Mouse (Mus musculus): ENCODE results near the gene Gm17093. TPM values are rescaled to one million over a fixed set of nuclear protein-coding genes. Genes with fewer than 3 reads are reported as not detected.
"Not testable (repeated sequence)": the region's sequence is repeated elsewhere in the genome, so short reads cannot be mapped to it uniquely, and the experiment has no call there.

Gm17093 gene
- not detected in 2 replicates for polyA plus RNA-seq (2012; rRNA removed)

DNA sequence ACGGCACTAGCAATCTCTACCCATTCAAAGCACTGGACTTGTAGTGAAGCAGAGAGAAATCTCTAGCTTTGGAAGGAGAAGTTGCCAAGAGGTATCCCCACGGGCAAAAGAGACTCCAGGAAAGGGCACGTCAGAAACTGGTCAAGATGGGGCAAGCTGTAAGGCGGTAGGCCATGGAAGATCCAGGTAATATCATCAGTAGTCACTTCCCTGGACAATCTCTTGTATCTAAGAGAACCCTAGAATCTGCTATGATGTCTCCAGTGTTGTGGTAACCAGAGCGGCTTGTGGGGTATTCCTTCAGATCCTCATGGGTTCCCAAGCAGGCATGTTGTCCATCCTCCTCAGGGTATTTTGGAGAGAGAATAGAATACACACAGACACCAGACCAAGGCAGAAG is at the start of gene Gm17093:
TSS of gene Gm17093 (plus strand) at position 301 of the 400 bp plus-strand sequence.
- H3K4me3 ChIP-seq (replicated peaks; ENCODE audit: extremely low read depth, low read depth, low read length); DNase-seq; H3K4me1 ChIP-seq (ENCODE audit: control insufficient read depth, insufficient read depth, low read length): not testable (repeated sequence)
- 76% methylated on average over 5 of the region's 5 CpGs for WGBS

DNA sequence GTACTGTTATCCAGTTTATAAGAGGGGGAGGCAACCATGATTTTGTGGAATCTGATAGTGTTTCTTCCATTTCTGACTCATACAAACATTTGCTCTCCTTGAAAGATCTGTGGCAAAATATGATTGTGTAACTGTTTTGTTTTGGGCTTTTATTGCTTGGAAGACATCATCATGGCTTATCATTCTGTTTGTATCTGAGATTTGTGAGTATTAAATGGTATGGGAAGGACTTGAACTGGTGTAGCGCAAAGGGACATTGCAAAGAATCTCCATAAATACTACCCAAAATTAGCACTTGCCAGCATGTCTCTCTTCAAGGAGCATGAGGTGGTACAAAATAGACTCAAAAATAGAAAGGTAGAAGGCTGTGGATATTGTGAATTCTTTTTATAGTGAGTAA is 25.9 kb upstream of the Gm17093 start, which contains the start of gene BC061237:
TSS of gene BC061237 (plus strand) at position 301 of the 400 bp plus-strand sequence.
- WGBS: 93% methylated on average over 1 of the region's 1 CpGs

DNA sequence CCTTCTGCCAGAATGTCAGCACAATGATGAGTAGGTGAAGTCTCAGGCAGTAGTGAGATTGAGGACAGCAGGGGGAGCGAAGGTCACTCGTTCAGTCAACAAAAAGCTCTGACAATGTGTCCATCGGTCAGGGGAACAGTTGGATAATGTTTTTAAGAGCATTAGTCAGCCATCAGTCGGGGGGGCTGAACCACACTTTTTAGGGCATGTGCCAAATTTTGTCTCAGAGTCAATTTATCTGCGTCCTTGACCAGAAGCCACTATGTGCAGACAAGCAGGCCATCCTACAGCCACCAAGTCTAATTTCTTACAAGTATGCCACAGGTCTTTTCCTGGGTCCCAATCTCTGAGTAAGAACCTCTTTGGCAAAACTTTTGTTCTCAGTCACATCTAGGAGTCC is 29.9 kb downstream of the Gm17093 start:
- DNase-seq; H3K4me1 ChIP-seq (ENCODE audit: control insufficient read depth, insufficient read depth, low read length); H3K4me3 ChIP-seq (replicated peaks; ENCODE audit: extremely low read depth, low read depth, low read length): not testable (repeated sequence)
- 77% methylated on average over 5 of the region's 5 CpGs for WGBS

More for the DNA sequence above, 25.9 kb upstream of the Gm17093 start, which contains the start of gene BC061237:
- not testable (repeated sequence) for H3K4me1 ChIP-seq (ENCODE audit: control insufficient read depth, insufficient read depth, low read length); H3K4me3 ChIP-seq (replicated peaks; ENCODE audit: extremely low read depth, low read depth, low read length); DNase-seq

Other genes starting within 250 kb of the Gm17093 start
- gene Gm8220, start 232.7 kb upstream of the Gm17093 start, polyA plus RNA-seq (2012; rRNA removed): not detected in 2 replicates
- gene Gm5930, start 179.7 kb upstream of the Gm17093 start, polyA plus RNA-seq (2012; rRNA removed): not detected in 2 replicates
- not detected in 2 replicates for gene Gm8229, start 152.9 kb upstream of the Gm17093 start, polyA plus RNA-seq (2012; rRNA removed)
- not detected in 2 replicates for gene Gm3371, start 107.6 kb upstream of the Gm17093 start, polyA plus RNA-seq (2012; rRNA removed)
- gene Gm8232, start 84.6 kb upstream of the Gm17093 start, polyA plus RNA-seq (2012; rRNA removed): not detected in 2 replicates
- gene BC061237, start 25.8 kb upstream of the Gm17093 start, polyA plus RNA-seq (2012; rRNA removed): not detected in 2 replicates
- gene Gm8247, start 64.9 kb downstream of the Gm17093 start, polyA plus RNA-seq (2012; rRNA removed): not detected in 2 replicates
- gene Gm5624, start 109.7 kb downstream of the Gm17093 start, polyA plus RNA-seq (2012; rRNA removed): not detected in 2 replicates
- gene Gm8257, start 188.2 kb downstream of the Gm17093 start, polyA plus RNA-seq (2012; rRNA removed): not detected in 2 replicates
- not detected in 2 replicates for gene Gm8267, start 232.1 kb downstream of the Gm17093 start, polyA plus RNA-seq (2012; rRNA removed)